Mouse (Mus musculus) layer of hippocampus, adult 2 months (tissue): ENCODE data around the gene Sh2d3c. TPM values are rescaled to one million over a fixed set of nuclear protein-coding genes. Genes with fewer than 3 reads are reported as not detected.

Experiments
- DNase-seq, 2 experiments: peaks; one replicate each; pipeline ENCODE4 v3.0.0; 2022; ENCODE audit warnings: low spot score in 2 of 2
- H3K27ac ChIP-seq: fragments of 200-600 bp; 2 replicates; pipeline ENCODE4 v1.8.1; 2022
- H3K4me3 ChIP-seq: fragments of 200-600 bp; 2 replicates; pipeline ENCODE4 v1.8.1; 2022; ENCODE audit warnings: mild to moderate bottlenecking
- CTCF ChIP-seq: fragments of 200-600 bp; conservative IDR thresholded peaks from 2 replicates; pipeline ENCODE4 v1.8.1; 2022; ENCODE audit warnings: antibody characterized with exemption, mild to moderate bottlenecking, moderate library complexity
- total RNA-seq, 2 experiments: library from RNA; stranded (reverse); gene quantifications; 2 replicates each; pipeline ENCODE4 v1.2.3; 2021

Gene Sh2d3c
- total RNA-seq, 2 experiments from 2014 or later: 18.9 to 20.1 TPM

GRCm38 (mm10) chr2:32718761-32719160, 2.1 kb upstream of the Sh2d3c start:
- Histone ChIP-seq H3K4me3 (no peak overlapping the region), H3K27ac (no peak overlapping the region)
- 0 out of 2 replicates have a peak, but pooled peaks have one; percentile 4 for TF ChIP-seq CTCF
- DNase-seq: peak in 1 of 2 experiments; percentile 45

- no peak for DNase-seq
- no peak for TF ChIP-seq CTCF
- Histone ChIP-seq H3K4me3 (no peak overlapping the region), H3K27ac (no peak overlapping the region)
Observed at GRCm38 (mm10) chr2:32720053-32720452, 802 bp upstream of the Sh2d3c start.

- no peak for TF ChIP-seq CTCF
- no peak for DNase-seq
- no peak overlapping the region for H3K4me3 ChIP-seq
- H3K27ac ChIP-seq: no peak overlapping the region
Observed at GRCm38 (mm10) chr2:32722046-32722445, 1.2 kb downstream of the Sh2d3c start.

GRCm38 (mm10) chr2:32722581-32722980, 1.7 kb downstream of the Sh2d3c start:
- Histone ChIP-seq H3K4me3 (no peak overlapping the region), H3K27ac (no peak overlapping the region)
- DNase-seq: no peak
- no peak for TF ChIP-seq CTCF

- DNase-seq: no peak
- Histone ChIP-seq H3K4me3 (no peak overlapping the region), H3K27ac (no peak overlapping the region)
- TF ChIP-seq CTCF: no peak
Observed at GRCm38 (mm10) chr2:32724149-32724548, 3.3 kb downstream of the Sh2d3c start.

GRCm38 (mm10) chr2:32724832-32725790, 4.3 kb downstream of the Sh2d3c start:
- TF ChIP-seq CTCF: no peak
- Histone ChIP-seq H3K27ac (no peak overlapping the region), H3K4me3 (no peak overlapping the region)
- DNase-seq: no peak

- peak overlapping the region; percentile 51 for H3K4me3 ChIP-seq
- peak overlapping the region; percentile 60; the same call in 1 of the 2 replicates for H3K27ac ChIP-seq
- TF ChIP-seq CTCF: no peak
- peak; percentile 83 to 92 for DNase-seq
Observed at GRCm38 (mm10) chr2:32727435-32727834, 6.6 kb downstream of the Sh2d3c start.

DNA sequence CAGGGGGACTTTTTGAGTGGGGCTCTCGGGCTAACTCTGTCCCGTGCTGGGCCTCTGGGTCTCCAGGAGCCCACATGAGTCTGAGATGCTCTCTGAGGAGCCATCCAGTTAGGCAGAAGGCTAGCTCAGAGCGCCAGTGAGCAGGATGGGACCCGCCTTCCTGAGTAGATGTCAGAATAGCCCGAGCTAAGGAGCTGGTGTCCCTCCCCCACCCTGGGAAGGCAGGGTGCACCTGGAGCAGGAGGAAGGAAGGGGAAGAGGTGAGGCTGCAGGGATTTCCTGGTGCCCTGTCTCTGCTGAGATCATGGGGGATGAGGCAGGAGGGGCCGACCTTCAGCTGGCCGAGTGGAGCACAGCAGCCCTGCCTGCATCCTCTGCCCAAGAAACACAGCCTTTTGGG, 7.6 kb downstream of the Sh2d3c start:
- no peak for DNase-seq
- Histone ChIP-seq H3K27ac (peak overlapping the region; percentile 60; the same call in 1 of the 2 replicates), H3K4me3 (peak overlapping the region; percentile 51)
- no peak for TF ChIP-seq CTCF

DNA sequence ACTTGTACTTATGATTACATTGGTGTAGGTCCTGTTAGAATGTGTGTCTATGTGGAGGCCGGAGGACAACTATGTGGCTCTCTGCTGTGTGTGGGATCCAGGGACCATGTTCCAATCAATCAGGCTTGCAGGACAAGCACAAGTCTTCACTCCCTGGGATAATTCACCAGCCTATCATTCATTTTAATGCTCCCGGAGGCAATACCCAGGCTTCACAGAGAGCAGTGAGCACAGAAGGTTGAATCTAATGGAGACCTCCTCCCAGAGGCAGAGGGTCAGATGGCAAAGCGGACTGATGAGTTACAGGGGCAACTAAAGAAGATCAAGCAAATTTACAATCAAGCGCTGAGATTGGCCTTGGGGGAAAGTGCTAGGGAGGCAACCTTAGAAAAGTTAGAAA, 8.7 kb downstream of the Sh2d3c start:
- Histone ChIP-seq H3K4me3 (no peak overlapping the region; the same call in 1 of the 2 replicates), H3K27ac (no peak overlapping the region)
- no peak for DNase-seq
- TF ChIP-seq CTCF: no peak

DNA sequence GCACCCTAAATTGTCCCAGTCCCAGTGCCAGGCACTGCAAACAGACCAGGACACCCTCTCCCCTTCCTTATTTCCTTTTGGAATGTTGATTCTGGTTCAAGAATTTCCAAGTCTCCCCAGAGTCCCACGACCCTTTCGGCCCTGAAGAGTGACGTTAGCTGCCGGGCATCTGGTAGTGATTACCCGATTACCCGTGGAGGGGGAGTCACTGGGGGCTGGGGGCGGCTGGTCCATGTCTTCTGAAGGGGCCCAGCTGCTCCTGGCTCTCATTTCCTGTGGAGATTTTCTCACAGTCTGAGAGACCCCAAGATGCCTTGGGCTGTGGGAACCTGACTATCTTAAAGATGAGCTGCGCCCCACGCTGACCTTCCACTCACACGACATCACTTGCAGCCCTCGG, 10.0 kb downstream of the Sh2d3c start:
- no peak for DNase-seq
- H3K4me3 ChIP-seq: no peak overlapping the region
- no peak overlapping the region for H3K27ac ChIP-seq
- TF ChIP-seq CTCF: no peak

DNA sequence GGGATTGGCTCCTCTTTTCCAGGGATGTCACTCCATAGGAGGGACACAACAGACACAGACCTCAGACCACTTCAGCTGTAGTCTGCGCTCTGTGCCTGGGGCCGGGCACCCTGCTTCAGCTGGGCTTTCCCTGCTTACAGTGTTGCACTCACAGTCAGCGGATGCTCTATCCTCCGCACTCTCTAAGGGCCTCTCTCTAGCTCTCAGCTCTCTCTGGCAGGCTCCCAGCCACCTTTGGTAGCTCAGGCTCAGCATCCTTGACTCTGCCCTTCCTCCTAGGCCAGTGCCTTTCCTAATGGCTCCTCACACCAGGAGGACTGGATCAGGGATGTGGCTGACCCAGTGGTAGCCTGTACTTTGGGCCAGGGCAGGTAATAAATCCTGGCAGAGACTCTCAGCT, 11.1 kb downstream of the Sh2d3c start:
- Histone ChIP-seq H3K27ac (no peak overlapping the region), H3K4me3 (no peak overlapping the region)
- no peak for TF ChIP-seq CTCF
- no peak for DNase-seq

DNA sequence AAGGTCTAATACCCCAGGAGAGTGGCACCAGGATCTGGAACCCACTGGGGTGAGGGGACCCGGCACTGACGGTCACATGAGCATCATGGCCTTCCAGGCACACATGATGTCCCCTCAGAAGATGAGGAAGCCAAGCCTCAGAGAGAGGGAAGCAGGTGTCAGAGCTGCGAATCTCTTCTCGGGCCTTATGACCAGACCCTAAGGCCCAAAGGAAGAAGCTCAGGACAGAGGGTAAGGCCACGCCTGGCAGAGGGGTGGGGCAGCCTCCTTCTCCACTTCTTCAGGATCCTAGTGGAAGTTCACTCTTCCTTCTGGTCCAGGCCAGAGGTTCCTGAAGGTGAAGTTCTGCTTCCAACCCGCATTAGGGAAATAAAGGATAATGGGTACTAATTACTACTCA, 11.8 kb downstream of the Sh2d3c start:
- no peak for DNase-seq
- Histone ChIP-seq H3K4me3 (no peak overlapping the region), H3K27ac (no peak overlapping the region)
- no peak for TF ChIP-seq CTCF

DNA sequence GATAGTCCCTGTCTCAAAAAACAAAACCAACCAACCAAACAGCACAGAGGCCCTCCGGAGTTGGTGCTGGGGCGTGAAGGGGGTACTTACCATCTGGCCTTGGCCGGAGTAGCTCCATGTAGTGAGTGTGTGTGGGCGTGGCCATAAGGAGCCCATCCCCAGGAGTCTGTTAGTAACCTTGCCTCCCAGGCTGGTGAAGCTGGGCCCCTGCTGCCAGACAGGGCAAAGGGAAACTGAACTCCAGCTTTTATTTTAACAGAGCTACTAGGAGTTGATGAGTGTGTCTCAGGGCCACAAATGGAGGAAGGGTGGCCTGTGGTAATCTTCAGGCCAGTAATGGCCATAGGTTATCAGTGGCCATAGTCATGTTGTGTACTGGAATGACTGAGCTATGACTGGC, 13.6 kb downstream of the Sh2d3c start:
- no peak overlapping the region for H3K4me3 ChIP-seq
- DNase-seq: no peak
- no peak for TF ChIP-seq CTCF
- H3K27ac ChIP-seq: peak overlapping the region; percentile 51; the same call in 1 of the 2 replicates

DNA sequence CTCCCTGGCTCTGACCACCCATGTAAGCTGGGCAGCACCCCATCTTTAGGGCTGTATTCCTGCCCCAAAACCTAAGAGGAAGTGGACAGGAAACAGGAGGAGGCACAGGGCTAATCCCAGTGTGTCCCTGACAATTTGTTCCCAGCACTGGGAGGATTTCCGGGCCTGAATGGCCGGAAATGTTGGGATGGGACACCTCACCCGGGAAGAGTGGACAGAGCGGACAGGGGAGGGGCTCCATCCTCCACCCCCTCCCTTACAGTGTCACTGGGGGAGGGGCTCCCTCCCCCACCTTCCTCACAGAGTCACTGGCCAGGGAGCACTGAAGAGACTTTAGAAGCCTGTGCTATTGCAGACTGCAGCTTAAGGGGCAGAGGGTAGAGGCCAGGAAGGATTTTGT, 14.1 kb downstream of the Sh2d3c start:
- no peak for TF ChIP-seq CTCF
- peak overlapping the region; percentile 51; the same call in 1 of the 2 replicates for H3K27ac ChIP-seq
- no peak for DNase-seq
- H3K4me3 ChIP-seq: no peak overlapping the region
